Mouse (Mus musculus): ENCODE measurements around the gene Pcsk6.
A peak's percentile ranks its signal among the peaks of the same experiment; 100 is the strongest.

Gene Pcsk6

GRCm38 (mm10) chr7:65861591-65862472 is at the start of gene Pcsk6:
Gene Pcsk6 (plus strand): TSS chr7:65861734.
- DNase-seq (ENCODE audit: low read depth, low spot score): peak; percentile 41

GRCm38 (mm10) chr7:65813611-65814212 is 47.8 kb upstream of the Pcsk6 start:
- no peak for DNase-seq (ENCODE audit: low read depth, low spot score)

GRCm38 (mm10) chr7:65817564-65817963 is 44.0 kb upstream of the Pcsk6 start:
- no peak for DNase-seq (ENCODE audit: low read depth, low spot score)

GRCm38 (mm10) chr7:65820391-65820790 is 41.1 kb upstream of the Pcsk6 start:
- DNase-seq (ENCODE audit: low read depth, low spot score): no peak

- DNase-seq (ENCODE audit: low read depth, low spot score): peak; percentile 6
Measured at GRCm38 (mm10) chr7:65821901-65822300, 39.6 kb upstream of the Pcsk6 start.

- DNase-seq (ENCODE audit: low read depth, low spot score): no peak
Measured at GRCm38 (mm10) chr7:65822506-65823119, 38.9 kb upstream of the Pcsk6 start.

GRCm38 (mm10) chr7:65839756-65840155 is 21.8 kb upstream of the Pcsk6 start:
- no peak for DNase-seq (ENCODE audit: low read depth, low spot score)

GRCm38 (mm10) chr7:65843210-65843609 is 18.3 kb upstream of the Pcsk6 start:
- DNase-seq (ENCODE audit: low read depth, low spot score): no peak

- no peak for DNase-seq (ENCODE audit: low read depth, low spot score)
Measured at GRCm38 (mm10) chr7:65860981-65861380, 553 bp upstream of the Pcsk6 start.

GRCm38 (mm10) chr7:65862473-65863176 is 1.1 kb downstream of the Pcsk6 start:
- DNase-seq (ENCODE audit: low read depth, low spot score): no peak

- DNase-seq (ENCODE audit: low read depth, low spot score): no peak
Measured at GRCm38 (mm10) chr7:65869173-65869572, 7.6 kb downstream of the Pcsk6 start.

- no peak for DNase-seq (ENCODE audit: low read depth, low spot score)
Measured at GRCm38 (mm10) chr7:65869794-65870193, 8.3 kb downstream of the Pcsk6 start.

GRCm38 (mm10) chr7:65870227-65870626 is 8.7 kb downstream of the Pcsk6 start:
- no peak for DNase-seq (ENCODE audit: low read depth, low spot score)

GRCm38 (mm10) chr7:65870928-65871580 is 9.5 kb downstream of the Pcsk6 start:
- DNase-seq (ENCODE audit: low read depth, low spot score): peak; percentile 93

- no peak for DNase-seq (ENCODE audit: low read depth, low spot score)
Measured at GRCm38 (mm10) chr7:65871851-65872250, 10.3 kb downstream of the Pcsk6 start.

GRCm38 (mm10) chr7:65873176-65873845 is 11.8 kb downstream of the Pcsk6 start:
- DNase-seq (ENCODE audit: low read depth, low spot score): no peak

GRCm38 (mm10) chr7:65873902-65874301 is 12.4 kb downstream of the Pcsk6 start:
- DNase-seq (ENCODE audit: low read depth, low spot score): no peak

- no peak for DNase-seq (ENCODE audit: low read depth, low spot score)
Measured at GRCm38 (mm10) chr7:65876596-65876995, 15.1 kb downstream of the Pcsk6 start.

- no peak for DNase-seq (ENCODE audit: low read depth, low spot score)
Measured at GRCm38 (mm10) chr7:65878234-65878633, 16.7 kb downstream of the Pcsk6 start.

GRCm38 (mm10) chr7:65879330-65879729 is 17.8 kb downstream of the Pcsk6 start:
- no peak for DNase-seq (ENCODE audit: low read depth, low spot score)
